Mouse (Mus musculus) G1E (cell line): Measurements from ENCODE around the gene Ptpn7.

Experiments used
- CTCF ChIP-seq: IDR thresholded peaks from 2 replicates; pipeline ENCODE4 v1.5.1; 2012; ENCODE audit warnings: low read depth, low read length, inconsistent platforms, mixed read lengths
- GATA1 ChIP-seq: IDR thresholded peaks from 2 replicates; pipeline ENCODE4 v1.6.1; 2012; ENCODE audit warnings: borderline replicate concordance, low read length, inconsistent platforms, mixed read lengths
- GATA2 ChIP-seq: IDR thresholded peaks from 2 replicates; pipeline ENCODE4 v1.6.1; 2012; ENCODE audit warnings: low read depth, low read length, inconsistent platforms, borderline replicate concordance
- POLR2AphosphoS5 ChIP-seq: IDR thresholded peaks from 2 replicates; pipeline ENCODE4 v1.6.1; 2012; ENCODE audit warnings: low read depth, low read length, inconsistent platforms; ENCODE audit not compliant: insufficient replicate concordance
- TAL1 ChIP-seq: conservative IDR thresholded peaks from 2 replicates; pipeline ENCODE4 v1.6.1; 2012; ENCODE audit warnings: low read depth, low read length, inconsistent platforms, mixed read lengths

DNA sequence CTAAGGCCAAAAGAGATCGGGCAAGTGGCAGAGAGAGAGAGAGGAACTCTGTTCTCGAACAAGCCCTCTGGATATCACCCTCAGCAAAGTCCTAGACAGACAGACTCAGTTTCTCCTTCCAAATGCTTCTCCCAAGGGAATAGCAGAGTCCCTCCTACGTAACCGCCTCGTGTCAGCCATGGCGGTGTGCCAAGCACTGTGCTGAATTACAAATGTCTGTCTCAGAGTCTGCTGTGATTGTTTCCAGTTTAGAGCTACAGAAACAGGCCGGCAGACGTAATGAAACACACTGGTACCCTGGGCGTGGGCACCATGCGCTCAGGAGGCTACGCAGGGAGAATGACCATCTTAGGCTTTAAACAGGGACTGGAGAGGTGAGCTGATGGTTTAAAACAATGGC lies 36.2 kb upstream of the Ptpn7 start:
- no peak for TF ChIP-seq CTCF
- TF ChIP-seq TAL1: no peak
- no peak for TF ChIP-seq GATA1
- no peak for TF ChIP-seq POLR2AphosphoS5
- no peak for TF ChIP-seq GATA2
